Mouse (Mus musculus): ENCODE measurements at regions not wholly inside any gene's neighbourhood (a gene's known extent, or its start where the extent isn't known, plus 50 kb on each side); places are given as distances from the start of the nearest gene placed in this dataset.

DNA sequence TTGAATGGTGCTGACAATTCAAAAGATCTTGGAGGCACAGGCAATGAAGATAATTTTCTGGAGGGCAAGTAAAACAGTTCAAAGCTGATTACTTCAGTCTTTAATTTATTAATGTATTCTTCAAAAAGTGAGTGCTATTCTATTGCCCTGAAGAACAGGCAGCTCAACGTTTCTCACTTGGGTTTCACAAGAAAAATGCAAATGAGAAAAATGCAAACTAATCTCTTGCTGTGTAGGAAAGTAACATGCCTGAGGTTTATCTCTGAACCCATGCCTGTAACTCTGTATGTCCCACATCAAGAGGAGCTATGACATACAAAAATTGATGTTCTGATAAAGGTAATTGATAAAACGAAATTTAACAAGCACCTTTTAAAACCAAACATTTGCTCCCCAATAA is 316.8 kb upstream of the Ccdc54 start (continued):
- no peak for TF ChIP-seq BHLHE40 (IDR thresholded peaks at IDR 0.05; ENCODE audit: borderline replicate concordance, low read depth, low read length)

DNA sequence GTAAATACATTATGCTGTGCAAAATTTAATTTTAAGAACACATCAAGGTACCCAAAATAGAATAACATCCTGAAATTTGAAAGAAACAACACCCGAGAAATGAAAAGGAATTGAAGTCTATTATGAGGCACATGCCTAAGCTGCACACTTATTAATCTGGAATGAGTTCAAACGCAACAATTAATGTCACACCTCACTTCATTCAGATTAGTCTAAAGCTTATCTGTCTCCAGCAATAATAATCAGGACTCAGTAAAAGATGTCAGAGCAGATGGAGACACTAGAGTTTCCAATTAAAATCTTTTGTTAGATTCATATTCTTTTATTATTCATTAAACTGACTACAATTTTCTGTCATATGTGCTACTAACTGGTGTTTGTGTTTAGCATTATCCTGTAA is 308.2 kb upstream of the Ccdc54 start:
- Histone ChIP-seq H3K36me3 (ENCODE audit: control insufficient read depth in 1 of 2, insufficient read depth in 2 of 2, low read length in 2 of 2) (no peaks in the 10 kb centered on the region), H3K9ac (ENCODE audit: control insufficient read depth, low read depth, low read length, poor library complexity, severe bottlenecking) (no peak overlapping the region), H3K9me3 (replicated peaks; ENCODE audit: insufficient read depth, low read length) (no peaks in the 10 kb centered on the region), H3K4me1 (ENCODE audit: control insufficient read depth in 1 of 2, insufficient read depth in 2 of 2, low read length in 2 of 2) (no peaks in the 10 kb centered on the region), H3K27ac (ENCODE audit: control insufficient read depth, low read depth, low read length) (no peak overlapping the region), H3K4me3 (ENCODE audit: control insufficient read depth in 1 of 2, insufficient read depth in 1 of 2, low read depth in 2 of 2, low read length in 2 of 2) (no peak overlapping the region), H3K27me3 (ENCODE audit: control insufficient read depth in 1 of 2, insufficient read depth in 2 of 2, low read length in 2 of 2) (peaks cover 0 to 4% of the 10 kb centered on the region in 2 experiments; a peak in 2 of 4 replicates), H3K79me2 (ENCODE audit: control insufficient read depth, insufficient read depth, low read length, poor library complexity) (no peaks in the 10 kb centered on the region)
- DNase-seq (ENCODE audit: low read depth, low spot score): no peak
- TF ChIP-seq HCFC1 (IDR thresholded peaks at IDR 0.05; ENCODE audit: low read depth, low read length): no peak
- TF ChIP-seq TCF12 (IDR thresholded peaks at IDR 0.05; ENCODE audit: low read depth, low read length): no peak
- TF ChIP-seq USF1 (IDR thresholded peaks at IDR 0.05; ENCODE audit: low read depth, low read length): no peak
- no peak for TF ChIP-seq EP300 (IDR thresholded peaks at IDR 0.05; ENCODE audit: low read depth in 1 of 2, low read length in 2 of 2)
- TF ChIP-seq BHLHE40 (IDR thresholded peaks at IDR 0.05; ENCODE audit: borderline replicate concordance, low read depth, low read length): no peak
- TF ChIP-seq TAL1 (IDR thresholded peaks at IDR 0.05; ENCODE audit: low read length): no peak
- no peak for TF ChIP-seq POLR2AphosphoS2 (IDR thresholded peaks at IDR 0.05; ENCODE audit: low read length)
- TF ChIP-seq MAZ (IDR thresholded peaks at IDR 0.05; ENCODE audit: low read depth, low read length): no peak
- TF ChIP-seq RAD21 (IDR thresholded peaks at IDR 0.05; ENCODE audit: low read depth, low read length): no peak
- TF ChIP-seq CHD2 (IDR thresholded peaks at IDR 0.05; ENCODE audit: low read length): no peak
- TF ChIP-seq ELF1 (IDR thresholded peaks at IDR 0.05; ENCODE audit: low read depth, low read length): no peak
- TF ChIP-seq JUND (IDR thresholded peaks at IDR 0.05; ENCODE audit: low read depth, low read length): no peak
- TF ChIP-seq NELFE (IDR thresholded peaks at IDR 0.05; ENCODE audit: low read depth, low read length): no peak
- no peak for TF ChIP-seq ZMIZ1 (IDR thresholded peaks at IDR 0.05; ENCODE audit: low read depth, low read length)
- TF ChIP-seq SMC3 (IDR thresholded peaks at IDR 0.05; ENCODE audit: low read depth, low read length): no peak
- no peak for TF ChIP-seq MYB (IDR thresholded peaks at IDR 0.05; ENCODE audit: low read depth, low read length)
- TF ChIP-seq E2F4 (IDR thresholded peaks at IDR 0.05; ENCODE audit: borderline replicate concordance, low read depth, low read length): no peak

DNA sequence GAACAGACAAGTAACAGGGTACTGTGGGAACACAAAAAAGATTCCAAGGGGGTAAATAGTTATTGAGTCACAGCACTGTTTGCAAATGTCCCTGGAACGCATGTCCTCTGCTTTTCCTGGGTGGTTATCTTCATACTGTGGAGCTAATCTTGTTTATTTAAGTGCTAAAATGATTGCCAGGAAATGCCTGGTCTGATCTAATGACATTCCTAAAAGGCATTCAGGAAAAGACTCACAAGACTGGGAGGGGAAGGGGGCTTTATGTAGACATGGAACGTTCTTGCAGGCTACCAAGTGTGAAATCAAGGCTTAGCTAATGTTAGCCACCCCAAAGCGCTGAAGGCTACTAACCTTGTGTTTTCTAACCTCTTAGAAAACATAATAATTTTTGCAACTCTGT is 287.0 kb upstream of the Ccdc54 start:
- no peak for TF ChIP-seq RAD21 (IDR thresholded peaks at IDR 0.05; ENCODE audit: low read depth, low read length)
- no peak for TF ChIP-seq ZMIZ1 (IDR thresholded peaks at IDR 0.05; ENCODE audit: low read depth, low read length)
- TF ChIP-seq USF2 (IDR thresholded peaks at IDR 0.05; ENCODE audit: borderline replicate concordance in 1 of 2, insufficient read depth in 1 of 2, low read depth in 1 of 2, low read length in 2 of 2): no peak
- no peak for TF ChIP-seq POLR2AphosphoS2 (IDR thresholded peaks at IDR 0.05; ENCODE audit: low read length)
- TF ChIP-seq POLR2AphosphoS5 (IDR thresholded peaks at IDR 0.05; ENCODE audit: borderline replicate concordance, low read depth, low read length): no peak
- TF ChIP-seq BHLHE40 (IDR thresholded peaks at IDR 0.05; ENCODE audit: borderline replicate concordance, low read depth, low read length): no peak
- no peak for TF ChIP-seq MAFK (IDR thresholded peaks at IDR 0.05; ENCODE audit: borderline replicate concordance, low read depth, low read length)
- no peak for TF ChIP-seq JUND (IDR thresholded peaks at IDR 0.05; ENCODE audit: low read depth, low read length)
- TF ChIP-seq ZNF384 (IDR thresholded peaks at IDR 0.05; ENCODE audit: low read depth, low read length): no peak
- TF ChIP-seq GABPA (IDR thresholded peaks at IDR 0.05; ENCODE audit: low read depth, low read length): no peak
- TF ChIP-seq GATA1 (IDR thresholded peaks at IDR 0.05; ENCODE audit: low read depth, low read length): no peak
- TF ChIP-seq CHD1 (IDR thresholded peaks at IDR 0.05; ENCODE audit: low read depth, low read length): no peak
- no peaks in the 10 kb centered on the region for H3K9me3 ChIP-seq (replicated peaks; ENCODE audit: insufficient read depth, low read length)
- no peaks in the 10 kb centered on the region for H3K79me2 ChIP-seq (ENCODE audit: control insufficient read depth, insufficient read depth, low read length, poor library complexity)
- no peak overlapping the region for H3K27ac ChIP-seq (ENCODE audit: control insufficient read depth, low read depth, low read length)
- no peak for DNase-seq (ENCODE audit: low read depth, low spot score)
- H3K4me1 ChIP-seq (ENCODE audit: control insufficient read depth in 1 of 2, insufficient read depth in 2 of 2, low read length in 2 of 2): no peaks in the 10 kb centered on the region
- H3K4me3 ChIP-seq (ENCODE audit: control insufficient read depth in 1 of 2, insufficient read depth in 1 of 2, low read depth in 2 of 2, low read length in 2 of 2): no peak overlapping the region
- peaks cover 2 to 7% of the 10 kb centered on the region in 2 experiments; a peak in 3 of 4 replicates for H3K27me3 ChIP-seq (ENCODE audit: control insufficient read depth in 1 of 2, insufficient read depth in 2 of 2, low read length in 2 of 2)
- no peaks in the 10 kb centered on the region for H3K36me3 ChIP-seq (ENCODE audit: control insufficient read depth in 1 of 2, insufficient read depth in 2 of 2, low read length in 2 of 2)
- no peak overlapping the region for H3K9ac ChIP-seq (ENCODE audit: control insufficient read depth, low read depth, low read length, poor library complexity, severe bottlenecking)

Measured in MEL (cell line).